Mouse (Mus musculus) CH12.LX (cell line): ENCODE results near the gene Rpl3l.

Experiments used
- BHLHE40 ChIP-seq: IDR thresholded peaks from 2 replicates; pipeline ENCODE4 v1.6.1; 2011; ENCODE audit warnings: mild to moderate bottlenecking, low read depth, low read length, improper control_type of control experiment
- HCFC1 ChIP-seq: IDR thresholded peaks from 2 replicates; pipeline ENCODE4 v1.6.1; 2012; ENCODE audit warnings: low read depth, mild to moderate bottlenecking, inconsistent platforms, low read length, improper control_type of control experiment
- MAZ ChIP-seq: IDR thresholded peaks from 2 replicates; pipeline ENCODE4 v1.6.1; 2012; ENCODE audit warnings: low read depth, mild to moderate bottlenecking, inconsistent platforms, low read length, improper control_type of control experiment, moderate library complexity
- MYC ChIP-seq: IDR thresholded peaks from 2 replicates; pipeline ENCODE4 v1.6.1; 2011; ENCODE audit warnings: low read depth, mild to moderate bottlenecking, improper control_type of control experiment, low read length
- RAD21 ChIP-seq: IDR thresholded peaks from 2 replicates; pipeline ENCODE4 v1.6.1; 2011; ENCODE audit warnings: low read depth, mild to moderate bottlenecking, low read length, improper control_type of control experiment, moderate library complexity
- USF1 ChIP-seq: IDR thresholded peaks from 2 replicates; pipeline ENCODE4 v1.6.1; 2014; ENCODE audit warnings: low read depth, mild to moderate bottlenecking, inconsistent platforms, low read length, improper control_type of control experiment
- ZNF384 ChIP-seq: IDR thresholded peaks from 2 replicates; pipeline ENCODE4 v1.6.1; 2012; ENCODE audit warnings: low read depth, low read length, improper control_type of control experiment, inconsistent platforms

GRCm38 (mm10) chr17:24697985-24698384, 29.6 kb upstream of the Rpl3l start:
- TF ChIP-seq MYC (no peak), HCFC1 (no peak), ZNF384 (no peak), RAD21 (no peak), USF1 (no peak), MAZ (no peak), BHLHE40 (no peak)
